Mouse (Mus musculus): ENCODE measurements around the gene Cers1. TPM values are rescaled to one million over a fixed set of nuclear protein-coding genes. Genes with fewer than 3 reads are reported as not detected.

The Cers1 gene
- total RNA-seq, 2 experiments from 2014 or later = 0.33 to 0.64 TPM

DNA sequence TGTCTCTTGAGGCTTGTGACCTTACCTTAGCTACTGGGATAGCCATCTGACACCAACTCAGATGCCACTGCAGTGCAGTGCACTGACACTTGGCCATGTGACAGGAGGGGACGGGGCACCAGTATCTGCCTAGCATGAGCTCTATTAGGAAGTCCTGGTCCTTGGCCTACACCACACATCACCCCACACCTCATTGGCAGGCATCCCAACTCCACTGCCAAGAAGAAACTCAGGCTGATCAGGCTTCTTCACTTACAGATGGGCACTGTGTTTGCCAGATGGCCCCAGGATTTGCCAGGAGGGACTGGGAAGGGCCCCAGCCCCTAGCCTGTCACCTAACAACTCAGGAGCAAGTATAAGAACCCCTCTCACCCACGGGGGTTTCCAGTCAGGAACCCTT lies 2.2 kb upstream of the Cers1 start:
- intact Hi-C loops (cut with DNase I) = no loop called here
- DNase-seq = no peak

DNA sequence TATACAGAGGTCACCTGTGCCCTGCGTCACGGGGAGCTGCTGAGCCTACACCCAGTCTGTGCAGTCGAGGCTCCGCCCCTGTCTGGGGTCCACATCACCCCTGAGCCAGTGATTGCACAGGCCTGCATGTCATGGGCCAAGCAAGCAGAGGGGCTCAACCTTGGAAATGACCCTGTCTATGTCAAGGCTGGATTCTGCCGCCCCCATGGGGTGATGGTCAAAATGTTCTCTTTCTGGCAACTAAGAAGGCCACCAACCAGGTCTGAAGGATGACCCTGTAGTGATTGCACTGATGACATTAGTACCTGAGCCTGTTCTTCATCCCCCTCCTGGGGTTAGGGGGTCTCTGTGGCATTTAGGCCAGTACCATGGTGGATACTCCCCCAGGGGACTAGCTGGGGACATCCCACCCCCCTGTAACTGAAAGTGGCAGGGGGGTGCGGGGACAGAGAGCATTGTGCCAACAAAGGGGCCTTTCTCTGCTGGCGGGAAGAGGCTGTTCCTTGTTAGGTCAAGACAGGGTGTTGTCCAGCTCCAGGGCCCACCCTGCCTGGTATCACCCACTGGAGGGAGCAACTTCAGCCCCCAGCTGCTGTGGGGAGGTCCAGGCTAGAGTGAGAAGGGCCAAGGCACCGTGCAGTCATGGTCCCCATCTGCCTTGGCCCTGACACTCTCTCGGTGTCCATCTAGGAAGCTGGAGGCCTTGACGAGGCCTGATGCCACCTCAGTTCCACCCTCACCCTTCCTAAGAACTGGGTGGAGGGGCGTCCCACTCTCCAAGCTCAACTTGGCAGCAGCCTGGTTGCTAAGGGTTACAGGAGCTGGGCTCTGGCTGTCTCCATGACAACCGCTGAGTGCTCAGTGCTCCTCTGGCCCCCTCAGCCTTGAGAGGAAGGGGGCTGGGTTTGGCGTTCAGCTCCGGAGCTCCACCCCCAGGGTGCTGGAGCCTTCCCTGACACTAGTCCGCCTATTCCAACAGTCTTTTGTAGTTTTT lies 1.2 kb downstream of the Cers1 start:
- intact Hi-C loops (cut with DNase I) = no loop called here
- DNase-seq = no peak

DNA sequence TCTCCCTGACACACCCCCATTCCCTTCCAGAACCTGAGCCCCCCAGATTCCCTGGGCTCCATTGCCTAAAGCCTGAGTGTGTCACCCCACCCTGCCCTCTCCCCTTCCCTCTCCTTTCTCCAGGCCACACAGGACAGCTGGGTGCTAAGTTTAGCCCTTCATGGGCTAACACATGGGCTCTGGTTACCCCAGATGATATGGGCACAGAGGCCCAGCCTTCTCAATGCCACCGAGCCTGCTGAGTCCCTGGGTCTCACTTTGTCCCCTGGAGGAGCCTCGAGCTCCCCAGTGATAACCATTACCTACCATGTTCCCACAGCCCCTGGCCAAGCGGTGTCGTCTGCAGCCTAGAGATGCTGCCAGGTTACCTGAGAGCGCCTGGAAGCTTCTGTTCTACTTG lies 2.3 kb downstream of the Cers1 start:
- intact Hi-C loops (cut with DNase I) = no loop called here

DNA sequence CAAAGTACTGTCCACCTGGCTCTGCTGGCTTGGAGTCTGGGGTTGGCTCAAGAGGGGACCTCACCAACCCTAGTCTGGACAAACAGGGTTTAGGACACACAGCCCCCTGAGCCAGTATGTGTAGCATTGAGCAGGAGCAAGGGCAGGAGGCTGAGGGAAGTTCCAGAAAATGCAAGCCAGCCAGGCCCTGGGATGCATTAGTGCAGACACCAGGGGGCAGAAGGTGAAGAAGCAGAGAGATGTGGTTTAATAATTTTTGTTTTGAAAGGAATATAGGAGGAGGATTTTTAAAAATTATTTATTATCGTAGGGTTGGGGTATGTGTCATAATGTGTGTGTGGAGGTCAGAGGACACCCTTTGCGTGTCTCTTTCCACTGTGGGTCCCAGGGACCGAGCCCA lies 8.1 kb downstream of the Cers1 start:
- DNase-seq = no peak
- intact Hi-C loops (cut with DNase I) = no loop called here

More for the DNA sequence above, 2.3 kb downstream of the Cers1 start:
- DNase-seq = no peak

DNA sequence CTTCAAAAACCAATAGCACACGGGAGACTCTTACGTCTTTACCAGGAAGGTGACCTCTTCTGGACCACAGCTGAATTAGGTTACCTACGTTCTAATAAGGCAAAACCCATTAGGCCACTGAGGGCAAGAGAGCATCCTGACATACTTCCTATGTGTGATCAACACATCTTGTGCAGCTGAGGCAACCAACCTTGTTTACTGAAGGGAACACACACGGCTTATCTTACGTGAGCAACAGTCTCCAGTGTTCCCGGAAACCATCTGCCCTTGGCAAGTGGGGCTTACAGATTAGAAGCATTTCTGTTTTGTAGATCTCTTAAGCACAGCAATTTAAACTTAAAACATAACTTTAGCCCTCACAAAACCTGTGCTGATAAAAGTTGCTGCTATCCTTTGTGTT lies 11.9 kb downstream of the Cers1 start:
- intact Hi-C loops (cut with DNase I) = no loop called here
- no peak for DNase-seq

DNA sequence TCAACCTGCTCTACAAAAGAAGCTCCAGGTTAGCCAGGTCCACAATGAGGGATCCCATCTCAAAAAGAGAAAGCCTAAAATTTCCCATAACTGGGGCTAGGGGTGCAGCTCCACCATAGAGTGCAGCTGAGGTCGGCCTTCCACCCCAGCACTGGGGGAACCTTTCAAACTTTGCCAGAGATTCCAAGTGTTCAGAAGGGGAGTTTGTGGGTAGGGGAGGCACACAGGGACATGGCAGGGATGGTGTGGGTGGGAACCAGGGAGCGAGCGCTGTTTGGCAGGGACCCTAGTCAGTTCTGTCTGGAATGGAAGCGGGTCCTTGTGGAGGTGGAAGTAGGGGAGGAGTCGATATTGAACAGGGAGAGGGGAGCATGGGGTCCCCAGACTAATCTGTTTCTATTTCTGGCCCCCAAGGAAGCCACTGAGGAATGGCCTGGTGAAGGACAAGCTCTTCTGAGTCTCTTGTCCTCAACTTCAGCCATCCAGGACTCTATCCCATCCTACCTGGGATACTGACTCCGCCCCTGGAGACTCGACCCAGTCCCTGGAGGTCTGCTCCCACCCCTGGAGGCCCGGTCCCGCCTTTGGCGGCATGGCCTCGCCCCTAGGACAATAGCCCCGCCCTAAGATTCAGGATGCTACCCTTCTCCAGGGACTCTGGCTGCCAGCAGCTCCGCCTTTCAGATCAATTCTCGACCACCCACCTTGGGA lies 13.7 kb downstream of the Cers1 start, which contains the start of gene Gdf1:
Gdf1 (plus strand) TSS at position 694 of the 711 bp plus-strand sequence.
- no peak for DNase-seq
- intact Hi-C loops (cut with DNase I) = no loop called here

DNA sequence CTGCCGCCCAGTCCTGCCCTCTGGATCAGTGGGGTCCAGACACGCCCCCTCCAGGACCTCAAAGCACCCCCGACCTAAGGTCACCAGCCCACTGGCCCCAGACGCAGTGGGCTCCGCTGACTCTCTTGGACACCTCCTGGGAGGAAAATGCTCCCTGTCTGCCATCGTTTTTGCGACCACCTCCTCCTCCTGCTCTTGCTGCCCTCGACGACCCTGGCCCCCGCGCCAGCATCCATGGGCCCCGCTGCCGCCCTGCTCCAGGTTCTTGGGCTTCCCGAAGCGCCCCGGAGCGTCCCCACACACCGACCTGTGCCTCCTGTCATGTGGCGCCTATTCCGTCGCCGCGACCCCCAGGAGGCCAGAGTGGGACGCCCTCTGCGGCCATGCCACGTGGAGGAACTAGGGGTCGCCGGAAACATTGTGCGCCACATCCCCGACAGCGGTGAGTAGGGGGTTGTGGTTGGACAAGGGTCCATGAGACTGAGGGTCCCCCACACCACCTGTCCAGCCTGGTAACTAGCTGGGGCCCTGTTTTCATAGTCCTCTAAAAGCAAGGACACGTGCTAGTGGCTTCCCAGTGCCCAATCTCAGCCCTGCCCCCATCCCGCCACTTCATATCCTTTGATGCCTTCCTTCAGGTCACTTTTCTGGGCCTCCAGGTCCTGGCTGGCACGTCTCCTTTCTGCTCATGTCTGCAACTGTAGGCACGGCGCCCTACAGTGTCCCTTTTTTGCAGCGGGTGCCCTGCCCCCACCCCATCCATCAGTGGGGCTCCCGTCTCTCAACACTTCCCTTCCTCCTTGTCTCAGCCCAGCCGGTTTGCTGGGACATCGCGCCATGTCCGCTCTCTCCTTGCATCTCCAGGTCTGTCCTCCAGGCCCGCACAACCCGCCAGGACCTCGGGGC lies 14.5 kb downstream of the Cers1 start:
- no peak for DNase-seq
- intact Hi-C loops (cut with DNase I) = no loop called here

DNA sequence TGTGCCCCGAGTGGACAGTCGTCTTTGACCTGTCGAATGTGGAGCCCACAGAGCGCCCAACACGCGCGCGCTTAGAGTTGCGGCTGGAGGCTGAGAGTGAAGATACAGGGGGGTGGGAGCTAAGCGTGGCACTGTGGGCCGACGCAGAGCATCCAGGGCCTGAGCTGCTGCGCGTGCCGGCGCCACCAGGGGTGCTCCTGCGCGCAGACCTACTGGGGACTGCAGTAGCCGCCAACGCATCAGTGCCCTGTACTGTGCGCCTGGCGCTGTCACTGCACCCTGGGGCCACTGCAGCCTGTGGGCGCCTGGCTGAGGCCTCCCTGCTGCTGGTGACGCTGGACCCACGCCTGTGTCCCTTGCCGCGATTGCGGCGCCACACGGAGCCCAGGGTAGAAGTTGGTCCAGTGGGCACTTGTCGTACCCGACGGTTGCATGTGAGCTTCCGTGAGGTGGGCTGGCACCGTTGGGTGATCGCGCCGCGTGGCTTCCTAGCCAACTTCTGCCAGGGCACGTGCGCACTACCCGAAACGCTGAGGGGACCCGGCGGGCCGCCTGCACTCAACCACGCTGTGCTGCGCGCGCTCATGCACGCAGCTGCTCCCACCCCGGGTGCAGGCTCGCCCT lies 15.3 kb downstream of the Cers1 start:
- intact Hi-C loops (cut with DNase I) = no loop called here
- no peak for DNase-seq

DNA sequence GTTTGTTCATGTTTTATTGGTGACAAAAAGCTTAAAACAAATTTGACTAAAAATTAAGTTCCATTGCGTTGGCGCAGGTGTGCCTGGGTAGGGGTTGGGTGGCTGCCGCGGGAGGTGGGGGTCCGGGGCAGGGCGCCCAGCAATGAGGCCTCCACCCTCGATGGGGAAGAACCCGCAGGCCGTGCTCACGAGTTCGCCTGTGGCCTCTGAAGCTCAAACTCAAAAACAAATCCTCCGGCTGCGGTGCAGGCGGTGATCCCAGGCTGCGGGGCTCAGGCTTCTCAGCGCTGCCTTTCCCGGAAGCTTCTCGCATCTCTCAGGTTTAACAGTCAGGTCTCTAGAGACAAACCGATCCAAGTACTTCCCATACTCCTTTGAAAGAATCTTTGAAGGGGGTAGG lies 16.0 kb downstream of the Cers1 start:
- DNase-seq = no peak
- intact Hi-C loops (cut with DNase I) = no loop called here

DNA sequence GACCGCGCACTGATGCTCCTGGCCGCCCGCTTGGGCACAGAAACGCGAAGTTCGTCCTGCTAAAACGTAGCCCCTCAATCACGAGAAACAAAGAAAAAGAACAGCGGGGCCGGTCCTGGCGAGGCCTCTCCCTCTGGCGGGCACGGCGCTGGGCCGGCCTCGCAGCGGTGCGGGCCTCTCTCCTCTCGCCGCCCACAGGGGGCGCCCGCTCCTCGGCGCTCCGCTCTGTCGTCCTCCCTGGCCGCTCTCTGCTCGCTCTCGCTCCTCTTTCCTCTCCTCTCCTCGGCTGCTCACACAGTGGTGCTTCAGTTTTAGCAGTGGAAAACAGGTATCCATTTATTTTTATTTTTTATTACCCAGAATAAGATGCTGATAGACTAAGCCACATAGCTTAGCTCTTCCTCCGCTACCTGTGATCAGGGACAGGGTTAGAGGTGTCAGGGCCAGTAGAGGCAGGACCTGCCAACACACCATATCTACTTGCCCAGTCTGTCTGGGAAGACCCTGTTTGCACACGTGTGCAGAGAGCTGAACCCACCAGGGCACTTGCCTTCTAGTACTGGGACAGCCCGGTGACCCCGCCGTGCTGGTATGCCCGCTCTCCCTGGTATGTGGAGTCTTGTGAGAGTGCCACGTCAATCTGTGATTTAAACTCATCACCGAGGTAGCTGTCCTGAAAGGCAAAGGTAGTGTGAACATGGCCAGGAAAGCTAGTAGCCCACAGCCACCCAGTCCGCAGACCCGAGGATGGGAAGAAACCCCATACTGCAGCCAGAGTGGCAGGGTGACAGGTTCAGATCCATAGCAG lies 16.7 kb downstream of the Cers1 start:
- peak; percentile 58 to 63 for DNase-seq
- intact Hi-C loops (cut with DNase I) = no loop called here

DNA sequence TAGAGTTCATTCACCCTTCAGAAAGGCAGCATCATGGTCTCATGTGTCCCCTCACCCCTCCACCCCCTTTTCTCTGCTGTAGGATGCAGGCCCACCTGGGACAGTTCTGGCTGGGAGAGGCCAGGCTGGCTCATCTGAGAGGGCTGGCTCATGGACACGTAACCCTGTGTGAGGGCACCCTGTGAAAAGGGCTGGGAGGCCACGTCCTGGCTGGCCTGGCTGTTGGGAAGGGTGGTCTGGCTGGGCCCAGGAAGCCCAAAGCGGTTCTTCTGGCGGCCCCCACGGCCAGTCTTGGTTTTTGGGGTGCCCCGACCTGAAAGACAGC lies 17.3 kb downstream of the Cers1 start:
- intact Hi-C loops (cut with DNase I) = no loop called here
- DNase-seq = no peak

DNA sequence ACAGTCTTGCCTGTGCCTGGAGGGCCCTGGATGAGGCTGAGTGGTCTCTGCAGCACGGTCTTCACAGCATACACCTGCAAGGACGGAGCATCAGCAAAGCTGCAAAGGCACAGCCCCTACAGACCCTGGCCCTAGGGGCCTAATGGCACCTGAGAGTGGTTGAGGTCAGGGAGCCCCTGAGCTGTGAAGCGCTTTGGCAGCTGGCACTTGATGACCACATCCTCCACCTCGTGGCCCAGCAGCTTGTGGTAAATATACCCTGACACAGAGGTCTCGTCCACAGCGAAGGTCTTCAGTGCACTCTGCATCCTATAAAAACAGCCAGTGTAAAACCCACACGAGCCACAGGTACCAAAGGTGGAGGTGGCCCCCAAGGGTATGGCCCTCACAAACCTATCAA lies 23.4 kb downstream of the Cers1 start:
- no peak for DNase-seq
- intact Hi-C loops (cut with DNase I) = no loop called here

DNA sequence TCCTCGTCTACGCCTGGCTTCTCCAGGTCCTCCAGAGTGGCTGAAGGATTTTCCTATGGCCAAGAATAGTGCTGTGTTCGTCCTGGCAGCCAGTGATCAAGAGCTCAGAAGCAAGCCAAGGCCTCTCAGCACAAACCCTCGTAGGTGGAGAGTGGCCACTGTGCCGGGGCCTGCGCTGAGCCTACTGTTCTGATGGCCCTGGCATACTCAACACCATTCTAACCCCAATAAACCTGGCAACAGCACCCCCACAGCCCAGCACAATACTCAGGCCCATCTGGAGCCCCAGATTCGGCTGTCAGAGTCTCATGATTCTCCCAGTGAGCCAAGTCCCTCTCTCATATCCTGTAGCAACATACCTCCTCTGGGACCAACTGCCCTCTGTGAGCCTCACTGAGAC lies 25.1 kb downstream of the Cers1 start:
- intact Hi-C loops (cut with DNase I) = no loop called here
- no peak for DNase-seq

DNA sequence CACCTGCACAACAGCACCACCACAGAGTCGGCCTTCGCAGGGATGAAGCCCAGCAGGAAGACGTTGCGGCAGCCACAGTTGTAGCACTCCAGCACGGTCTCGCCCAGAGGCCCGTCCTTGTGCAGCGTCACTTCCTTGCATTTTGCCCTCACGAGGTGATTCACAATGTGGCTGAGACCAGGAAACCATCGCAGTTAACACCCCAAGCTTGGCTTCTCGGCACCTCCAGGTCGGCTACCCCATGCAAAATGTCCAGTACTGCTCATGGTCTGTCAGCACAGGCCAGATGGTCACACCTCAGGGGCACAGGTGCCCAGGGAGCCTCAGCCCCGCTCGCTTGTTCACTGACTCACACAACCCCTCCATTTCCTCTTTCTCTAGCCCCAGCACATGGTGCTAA lies 26.4 kb downstream of the Cers1 start:
- DNase-seq = no peak
- intact Hi-C loops (cut with DNase I) = no loop called here

DNA sequence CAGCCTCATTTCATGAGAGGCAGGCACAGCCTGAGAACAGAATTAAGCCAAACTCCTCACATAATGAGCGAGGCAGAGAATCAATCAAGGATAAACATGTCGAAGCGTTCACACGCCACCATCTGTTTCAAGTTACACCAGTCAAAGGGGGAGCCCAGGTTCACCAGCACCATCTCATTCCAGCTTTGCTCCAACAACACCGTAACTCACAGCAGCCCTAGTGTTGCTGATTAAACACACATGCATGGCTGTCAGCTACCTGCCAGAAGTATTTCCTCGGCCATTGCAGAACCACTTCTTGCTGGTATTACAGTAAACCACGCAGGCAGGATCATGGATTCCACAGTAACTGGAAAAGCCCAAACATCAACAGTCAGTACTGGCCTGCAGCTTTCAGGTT lies 27.5 kb downstream of the Cers1 start:
- intact Hi-C loops (cut with DNase I) = no loop called here
- DNase-seq = no peak

DNA sequence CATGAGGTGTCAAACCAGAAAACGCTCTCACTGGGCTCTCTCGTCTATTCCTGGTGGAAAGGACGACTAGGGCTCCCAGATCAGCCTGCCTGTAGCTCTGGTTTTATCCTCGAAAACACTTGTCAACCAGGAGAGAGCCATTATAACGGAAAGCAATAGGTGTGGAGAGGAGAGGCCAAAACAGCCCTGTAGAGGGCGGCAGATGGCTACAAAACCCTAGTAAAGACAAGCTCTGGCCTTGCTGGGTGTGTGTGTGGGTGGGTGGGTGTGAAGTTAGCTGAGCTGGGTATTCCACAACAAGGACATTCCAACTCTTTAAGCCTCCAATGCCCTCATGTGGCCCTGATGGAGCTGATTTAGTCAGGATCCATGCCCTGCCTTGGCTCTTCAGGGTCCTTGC lies 28.1 kb downstream of the Cers1 start:
- intact Hi-C loops (cut with DNase I) = no loop called here
- peak in 1 of 2 experiments; percentile 35 for DNase-seq

DNA sequence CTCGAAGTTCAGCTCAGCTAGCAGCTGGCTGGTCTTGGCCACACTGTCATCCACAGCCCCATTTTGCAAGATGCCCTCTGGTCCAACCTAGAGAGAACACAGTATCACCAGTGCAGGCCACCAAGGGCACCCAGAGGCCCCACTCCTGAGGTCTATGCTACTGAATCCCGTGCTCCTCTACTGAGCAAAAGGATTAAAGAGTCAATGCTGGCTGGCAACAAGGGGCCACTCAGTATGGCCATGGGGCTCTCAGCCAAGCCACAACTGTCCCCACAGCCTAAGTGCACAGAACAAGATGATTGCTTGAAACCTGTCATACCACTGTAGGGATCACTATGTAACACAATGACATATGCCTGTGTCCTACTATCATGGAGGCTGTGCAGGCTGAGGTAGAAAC lies 28.7 kb downstream of the Cers1 start:
- no peak for DNase-seq
- intact Hi-C loops (cut with DNase I) = no loop called here

DNA sequence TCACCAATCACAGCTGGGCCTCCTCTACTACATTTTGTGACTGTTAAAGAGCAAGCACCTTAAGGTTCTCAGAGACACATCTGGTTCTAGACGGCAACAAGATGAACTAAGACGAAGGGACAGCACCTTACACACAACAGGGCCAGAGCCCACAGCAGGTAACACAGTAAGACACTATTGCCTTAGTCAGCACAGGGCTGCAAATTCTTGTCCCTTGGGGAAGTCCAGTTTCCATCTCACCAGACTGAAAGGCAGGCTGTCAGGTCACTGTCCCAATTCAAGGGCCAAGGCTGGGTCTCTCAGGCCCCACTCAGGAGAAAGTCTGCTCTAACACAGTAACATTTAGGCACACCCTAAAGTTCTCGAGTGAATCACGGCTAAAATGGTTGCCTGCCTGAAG lies 31.9 kb downstream of the Cers1 start:
- intact Hi-C loops (cut with DNase I) = no loop called here

DNA sequence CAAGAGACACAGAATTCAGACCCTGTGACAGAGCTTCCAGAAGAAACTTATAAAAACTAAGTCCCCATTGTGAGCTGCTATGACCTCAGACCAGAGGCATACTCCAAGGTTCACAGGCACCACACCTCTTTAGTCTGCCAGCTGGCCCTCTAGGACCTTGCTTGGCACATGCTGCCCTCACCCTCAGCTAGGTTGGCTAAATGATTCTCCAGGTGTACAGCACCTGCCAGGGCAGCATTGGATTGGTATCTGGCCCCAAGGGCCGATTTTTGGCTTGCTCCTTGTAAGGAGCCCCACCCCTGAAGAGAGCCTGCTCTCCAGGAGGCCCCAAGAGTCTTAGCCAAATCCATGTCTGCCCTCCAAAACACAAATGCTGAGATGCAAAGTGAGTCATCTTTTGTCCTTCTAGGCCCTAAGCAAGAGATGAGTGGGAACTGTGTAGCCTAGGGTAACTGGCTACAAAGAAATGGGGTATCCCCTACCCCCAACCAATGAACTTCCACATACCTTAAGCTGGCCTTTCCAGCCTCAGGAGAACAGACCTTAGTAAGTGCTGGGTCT lies 32.4 kb downstream of the Cers1 start:
- intact Hi-C loops (cut with DNase I) = no loop called here
- no peak for DNase-seq

More for the DNA sequence above, 31.9 kb downstream of the Cers1 start:
- DNase-seq = no peak
